Mouse (Mus musculus) liver, adult 2 months (tissue): ENCODE data around the gene Hist1h4d. TPM values are rescaled to one million over a fixed set of nuclear protein-coding genes. Genes with fewer than 3 reads are reported as not detected.

ENCODE experiments used
- DNase-seq: peaks from one replicate; pipeline ENCODE4 v3.0.0-alpha.2; 2011; ENCODE audit warnings: low read depth, low spot score; ENCODE audit errors: extremely low read depth
- H3K27ac ChIP-seq: fragments of 200-500 bp; replicated peaks from 2 replicates; pipeline ENCODE4 v1.5.1; 2012; ENCODE audit warnings: low read depth, mild to moderate bottlenecking, control low read depth, inconsistent platforms, low read length; ENCODE audit not compliant: insufficient read depth
- H3K27me3 ChIP-seq: fragments of 200-500 bp; 2 replicates; pipeline ENCODE4 v1.6.1; 2012; ENCODE audit warnings: mild to moderate bottlenecking, moderate library complexity, low read length, inconsistent platforms; ENCODE audit not compliant: control insufficient read depth, insufficient read depth
- H3K36me3 ChIP-seq: fragments of 200-500 bp; 2 replicates; pipeline ENCODE4 v1.6.1; 2012; ENCODE audit warnings: low read length, inconsistent platforms; ENCODE audit not compliant: control insufficient read depth, insufficient read depth
- H3K4me1 ChIP-seq: fragments of 200-500 bp; 2 replicates; pipeline ENCODE4 v1.6.1; 2011; ENCODE audit warnings: low read length; ENCODE audit not compliant: control insufficient read depth, insufficient read depth
- H3K4me3 ChIP-seq: fragments of 200-500 bp; 2 replicates; pipeline ENCODE4 v1.5.1; 2011; ENCODE audit warnings: low read depth, mild to moderate bottlenecking, control low read depth, low read length, moderate library complexity; ENCODE audit not compliant: insufficient read depth
- H3K79me2 ChIP-seq: fragments of 200-500 bp; 2 replicates; pipeline ENCODE4 v1.6.1; 2012; ENCODE audit warnings: inconsistent platforms, mild to moderate bottlenecking, low read length, moderate library complexity; ENCODE audit not compliant: control insufficient read depth, insufficient read depth
- H3K9ac ChIP-seq: fragments of 200-500 bp; 2 replicates; pipeline ENCODE4 v1.6.1; 2012; ENCODE audit warnings: low read depth, mild to moderate bottlenecking, control low read depth, inconsistent platforms, low read length
- CTCF ChIP-seq: fragments of 200-500 bp; IDR thresholded peaks from 2 replicates; pipeline ENCODE4 v1.5.1; 2011; ENCODE audit warnings: low read depth, low read length, control low read depth
- POLR2A ChIP-seq: fragments of 200-500 bp; IDR thresholded peaks from 2 replicates; pipeline ENCODE4 v1.6.1; 2011; ENCODE audit warnings: low read length, control low read depth; ENCODE audit not compliant: insufficient read depth; ENCODE audit errors: extremely low read depth
- WGBS: fragments of 180-500 bp; shearing (Covaris S2); methylation state at CpG from one replicate; pipeline ENCODE4 v1.1.7; 2018; 5-methylcytosine and 5-hydroxymethylcytosine counted together
- polyA plus RNA-seq: library from polyadenylated mRNA; depleted of rRNA; stranded (reverse); fragments of >200 nt; gene quantifications from 2 replicates; pipeline ENCODE4 v1.2.3, GENCODE M21; 2012; rRNA removed
- total RNA-seq: library from RNA; depleted of rRNA; stranded (reverse); fragments of >200 nt; gene quantifications from 2 replicates; pipeline ENCODE4 v1.2.3, GENCODE M21; 2014; rRNA removed

Gene Hist1h4d
- total and polyA plus RNA-seq, 2 experiments = 2.1 to 162 TPM

GRCm38 (mm10) chr13:23630653-23631052 lies 49.3 kb downstream of the Hist1h4d start:
- DNase-seq = peak; percentile 23
- Histone ChIP-seq H3K79me2 (no peaks in the 10 kb centered on the region), H3K27me3 (no peaks in the 10 kb centered on the region), H3K4me3 (no peak overlapping the region), H3K27ac (no peak overlapping the region), H3K9ac (no peak overlapping the region), H3K36me3 (no peaks in the 10 kb centered on the region), H3K4me1 (no peaks in the 10 kb centered on the region)
- no peak for TF ChIP-seq POLR2A
- peak; percentile 32 for TF ChIP-seq CTCF
- WGBS = 16% methylated on average over 1 of the region's 1 CpGs

Other genes starting within 250 kb of the Hist1h4d start
Only the 30 nearest of the 35 such genes appear.
- gene Abt1, start 157.7 kb upstream of the Hist1h4d start, total RNA-seq = 3.5 and 3.7 TPM in 2 replicates
- gene Abt1, start 157.7 kb upstream of the Hist1h4d start, polyA plus RNA-seq = 2.1 TPM in 2 replicates
- not detected in 2 replicates for gene Btn1a1, start 115.7 kb upstream of the Hist1h4d start, total RNA-seq
- not detected in 2 replicates for gene Btn1a1, start 115.7 kb upstream of the Hist1h4d start, polyA plus RNA-seq
- gene Btn2a2, start 92.7 kb upstream of the Hist1h4d start, total RNA-seq = not detected in 2 replicates
- not detected in 2 replicates for gene Btn2a2, start 92.7 kb upstream of the Hist1h4d start, polyA plus RNA-seq
- 706 and 873 TPM in 2 replicates for gene Hist1h4h, start 50.5 kb upstream of the Hist1h4d start, total RNA-seq
- gene Hist1h4h, start 50.5 kb upstream of the Hist1h4d start, polyA plus RNA-seq = 8.5 and 26.7 TPM in 2 replicates
- 9.2 and 13.4 TPM in 2 replicates for gene Hist1h2af, start 47.7 kb upstream of the Hist1h4d start, total RNA-seq
- gene Hist1h2af, start 47.7 kb upstream of the Hist1h4d start, polyA plus RNA-seq = 2.1 and 2.9 TPM in 2 replicates
- 5.6 and 12.9 TPM in 2 replicates for gene Hist1h3g, start 46.2 kb upstream of the Hist1h4d start, total RNA-seq
- gene Hist1h3g, start 46.2 kb upstream of the Hist1h4d start, polyA plus RNA-seq = 0.26 TPM in 1 of 2 replicates, not detected in the other
- 1.3 and 1.5 TPM in 2 replicates for gene Hist1h2bh, start 38.2 kb upstream of the Hist1h4d start, total RNA-seq
- gene Hist1h2bh, start 38.2 kb upstream of the Hist1h4d start, polyA plus RNA-seq = 0.07 and 0.09 TPM in 2 replicates
- gene Hist1h3f, start 37.5 kb upstream of the Hist1h4d start, total RNA-seq = 11.1 and 14.2 TPM in 2 replicates
- gene Hist1h3f, start 37.5 kb upstream of the Hist1h4d start, polyA plus RNA-seq = 0.29 and 0.30 TPM in 2 replicates
- 77.8 and 101 TPM in 2 replicates for gene Hist1h4f, start 29.9 kb upstream of the Hist1h4d start, total RNA-seq
- 0.97 TPM in 1 of 2 replicates, not detected in the other for gene Hist1h4f, start 29.9 kb upstream of the Hist1h4d start, polyA plus RNA-seq
- gene Hist1h1d, start 28.3 kb upstream of the Hist1h4d start, total RNA-seq = 2.5 and 3.0 TPM in 2 replicates
- gene Hist1h1d, start 28.3 kb upstream of the Hist1h4d start, polyA plus RNA-seq = 0.02 and 0.12 TPM in 2 replicates
- gene Hist1h3e, start 19.2 kb upstream of the Hist1h4d start, total RNA-seq = 19.9 and 26.8 TPM in 2 replicates
- 2.1 and 2.6 TPM in 2 replicates for gene Hist1h3e, start 19.2 kb upstream of the Hist1h4d start, polyA plus RNA-seq
- 2.8 and 6.6 TPM in 2 replicates for gene Hist1h2ae, start 10.4 kb upstream of the Hist1h4d start, total RNA-seq
- 0.57 TPM in 2 replicates for gene Hist1h2ae, start 10.4 kb upstream of the Hist1h4d start, polyA plus RNA-seq
- gene Hist1h2bg, start 10.2 kb upstream of the Hist1h4d start, total RNA-seq = 37.2 and 44.6 TPM in 2 replicates
- 4.0 and 4.4 TPM in 2 replicates for gene Hist1h2bg, start 10.2 kb upstream of the Hist1h4d start, polyA plus RNA-seq
- gene Hist1h2bf, start 7.4 kb upstream of the Hist1h4d start, total RNA-seq = 4.6 and 5.4 TPM in 2 replicates
- gene Hist1h2bf, start 7.4 kb upstream of the Hist1h4d start, polyA plus RNA-seq = 0.39 TPM in 1 of 2 replicates, not detected in the other
- 5.4 and 11.5 TPM in 2 replicates for gene Hist1h2ad, start 7.2 kb upstream of the Hist1h4d start, total RNA-seq
- 1.1 TPM in 1 of 2 replicates, not detected in the other for gene Hist1h2ad, start 7.2 kb upstream of the Hist1h4d start, polyA plus RNA-seq
- 3.4 and 5.9 TPM in 2 replicates for gene Hist1h3d, start 5.8 kb upstream of the Hist1h4d start, total RNA-seq
- 0.48 and 0.87 TPM in 2 replicates for gene Hist1h3d, start 5.8 kb upstream of the Hist1h4d start, polyA plus RNA-seq
- gene Hist1h2be, start 39.5 kb downstream of the Hist1h4d start, total RNA-seq = 5.4 and 6.6 TPM in 2 replicates
- 0.28 and 0.60 TPM in 2 replicates for gene Hist1h2be, start 39.5 kb downstream of the Hist1h4d start, polyA plus RNA-seq
- gene Hist1h1e, start 41.0 kb downstream of the Hist1h4d start, total RNA-seq = 22.0 and 27.0 TPM in 2 replicates
- gene Hist1h1e, start 41.0 kb downstream of the Hist1h4d start, polyA plus RNA-seq = 0.73 and 0.77 TPM in 2 replicates
- gene Hist1h2ac, start 102.3 kb downstream of the Hist1h4d start, total RNA-seq = 4.9 and 6.2 TPM in 2 replicates
- gene Hist1h2ac, start 102.3 kb downstream of the Hist1h4d start, polyA plus RNA-seq = 0.12 and 0.22 TPM in 2 replicates
- gene Hist1h2bc, start 102.6 kb downstream of the Hist1h4d start, total RNA-seq = 228 and 265 TPM in 2 replicates
- gene Hist1h2bc, start 102.6 kb downstream of the Hist1h4d start, polyA plus RNA-seq = 312 and 443 TPM in 2 replicates
- gene Hist1h1t, start 114.2 kb downstream of the Hist1h4d start, total RNA-seq = not detected in 2 replicates
- not detected in 2 replicates for gene Hist1h1t, start 114.2 kb downstream of the Hist1h4d start, polyA plus RNA-seq
- gene Hist1h4c, start 116.9 kb downstream of the Hist1h4d start, total RNA-seq = 190 and 256 TPM in 2 replicates
- 0.95 and 3.1 TPM in 2 replicates for gene Hist1h4c, start 116.9 kb downstream of the Hist1h4d start, polyA plus RNA-seq
- gene Hfe, start 129.3 kb downstream of the Hist1h4d start, total RNA-seq = 30.4 and 35.3 TPM in 2 replicates
- 32.6 and 40.9 TPM in 2 replicates for gene Hfe, start 129.3 kb downstream of the Hist1h4d start, polyA plus RNA-seq
- 43.6 and 68.1 TPM in 2 replicates for gene Hist1h1c, start 157.2 kb downstream of the Hist1h4d start, total RNA-seq
- gene Hist1h1c, start 157.2 kb downstream of the Hist1h4d start, polyA plus RNA-seq = 20.9 and 31.6 TPM in 2 replicates
- 8.0 and 24.1 TPM in 2 replicates for gene Hist1h3c, start 164.0 kb downstream of the Hist1h4d start, total RNA-seq
- gene Hist1h3c, start 164.0 kb downstream of the Hist1h4d start, polyA plus RNA-seq = 0.20 and 0.27 TPM in 2 replicates
- gene Hist1h2bb, start 165.1 kb downstream of the Hist1h4d start, total RNA-seq = 41.9 and 75.6 TPM in 2 replicates
- gene Hist1h2bb, start 165.1 kb downstream of the Hist1h4d start, polyA plus RNA-seq = 0.41 and 0.55 TPM in 2 replicates
- gene Hist1h2ab, start 169.5 kb downstream of the Hist1h4d start, total RNA-seq = 19.4 and 55.8 TPM in 2 replicates
- 0.45 and 1.0 TPM in 2 replicates for gene Hist1h2ab, start 169.5 kb downstream of the Hist1h4d start, polyA plus RNA-seq
- 15.2 and 31.1 TPM in 2 replicates for gene Hist1h3b, start 170.7 kb downstream of the Hist1h4d start, total RNA-seq
- gene Hist1h3b, start 170.7 kb downstream of the Hist1h4d start, polyA plus RNA-seq = 0.23 and 0.58 TPM in 2 replicates
- gene Hist1h4b, start 175.4 kb downstream of the Hist1h4d start, total RNA-seq = 62.4 and 63.4 TPM in 2 replicates
- gene Hist1h4b, start 175.4 kb downstream of the Hist1h4d start, polyA plus RNA-seq = 1.2 TPM in 1 of 2 replicates, not detected in the other
- 21.0 and 54.0 TPM in 2 replicates for gene Hist1h4a, start 179.6 kb downstream of the Hist1h4d start, total RNA-seq
- 0.76 TPM in 1 of 2 replicates, not detected in the other for gene Hist1h4a, start 179.6 kb downstream of the Hist1h4d start, polyA plus RNA-seq